Mouse (Mus musculus): ENCODE data around the gene Ier2. TPM values are rescaled to one million over a fixed set of nuclear protein-coding genes. Genes with fewer than 3 reads are reported as not detected.

Gene Ier2
- polyA plus RNA-seq, 1 experiment from 2014 or later: 78.7 TPM

DNA sequence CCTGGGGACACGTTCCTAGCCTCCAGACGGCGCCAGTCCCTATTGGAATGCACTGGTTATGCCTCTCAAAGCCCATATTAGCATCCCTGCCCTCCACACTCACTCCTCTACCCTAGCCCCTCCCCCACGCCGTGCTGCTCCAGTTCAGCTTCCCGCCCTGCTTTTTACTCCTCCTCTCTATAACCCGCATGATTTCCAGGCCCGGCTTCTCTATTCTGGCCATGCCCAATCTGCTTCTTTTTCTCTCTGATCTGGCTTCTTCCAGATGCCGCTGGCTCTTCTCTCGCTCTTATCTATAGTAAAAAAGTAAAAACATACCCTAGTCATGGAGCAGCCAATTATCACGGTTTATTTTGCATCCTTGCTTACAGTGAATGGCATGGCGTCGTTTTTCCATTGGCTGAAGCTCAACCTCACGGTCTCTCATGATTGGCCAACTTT, 15.2 kb downstream of the Ier2 start:
- Histone ChIP-seq H3K4me1 (ENCODE audit: control insufficient read depth, insufficient read depth, low read length) (peaks cover 8% of the 10 kb centered on the region; the same call in 1 of the 2 replicates), H3K27ac (ENCODE audit: low read length) (no peak overlapping the region), H3K36me3 (ENCODE audit: control insufficient read depth, insufficient read depth, low read length) (no peaks in the 10 kb centered on the region), H3K9ac (ENCODE audit: low read depth, low read length) (0 out of 2 replicates have a peak overlapping the region, but pooled peaks have one; percentile 31), H3K4me3 (ENCODE audit: low read length) (no peak overlapping the region; the same call in 1 of the 2 replicates), H3K9me3 (ENCODE audit: control insufficient read depth, low read length) (no peaks in the 10 kb centered on the region), H3K27me3 (replicated peaks; ENCODE audit: control insufficient read depth, insufficient read depth, low read length) (no peaks in the 10 kb centered on the region), H3K4me2 (ENCODE audit: low read depth, low read length) (peak overlapping the region; percentile 33)
- ATAC-seq: peak; percentile 49; the same call in 1 of the 2 replicates
- whole genome bisulfite sequencing: 4% methylated on average over 14 of the region's 14 CpGs

DNA sequence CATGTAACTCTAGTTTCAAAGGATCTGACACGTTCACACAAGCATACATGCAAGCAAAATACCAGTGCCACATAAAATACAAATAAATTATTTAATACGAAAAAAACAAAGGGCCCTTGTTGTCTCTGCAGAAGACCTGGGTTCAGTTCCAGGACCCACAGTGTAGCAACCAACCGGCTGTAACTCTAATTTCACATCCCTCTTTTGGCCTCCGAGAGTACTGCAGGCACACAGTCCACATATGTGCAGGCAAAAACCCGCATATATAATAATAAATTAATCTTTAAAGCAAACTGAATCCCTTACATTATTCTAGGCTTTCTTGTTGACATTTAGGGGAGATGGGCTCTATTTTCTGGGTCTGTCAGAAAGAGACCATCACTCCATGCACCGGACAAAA, 15.9 kb downstream of the Ier2 start:
- no peaks in the 10 kb centered on the region for H3K27me3 ChIP-seq (replicated peaks; ENCODE audit: control insufficient read depth, insufficient read depth, low read length)
- 63% methylated on average over 6 of the region's 6 CpGs for WGBS
- H3K27ac ChIP-seq (ENCODE audit: low read length): no peak overlapping the region

DNA sequence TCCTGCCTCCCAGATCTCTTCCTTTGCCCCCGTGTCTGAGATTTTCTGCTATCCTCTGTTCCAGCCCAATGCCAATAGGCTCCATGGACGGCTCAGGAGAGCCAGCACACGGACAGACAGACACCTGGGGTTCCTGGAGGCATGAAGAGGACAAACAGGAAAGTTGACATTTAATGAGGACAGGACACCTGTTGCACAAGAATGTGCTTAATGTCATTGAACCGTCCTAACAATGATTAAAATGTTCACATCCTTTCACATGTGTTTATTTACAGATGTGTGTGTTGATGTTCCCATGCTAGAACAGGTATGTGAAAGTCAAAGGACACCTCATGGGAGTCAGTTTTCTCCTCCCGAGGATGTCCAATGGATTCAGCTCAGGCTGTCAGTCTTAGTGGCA, 19.6 kb downstream of the Ier2 start:
- Histone ChIP-seq H3K9ac (ENCODE audit: low read depth, low read length) (no peak overlapping the region), H3K36me3 (ENCODE audit: control insufficient read depth, insufficient read depth, low read length) (no peaks in the 10 kb centered on the region), H3K27me3 (replicated peaks; ENCODE audit: control insufficient read depth, insufficient read depth, low read length) (no peaks in the 10 kb centered on the region), H3K9me3 (ENCODE audit: control insufficient read depth, low read length) (no peaks in the 10 kb centered on the region), H3K4me1 (ENCODE audit: control insufficient read depth, insufficient read depth, low read length) (peaks cover 10% of the 10 kb centered on the region; the same call in 1 of the 2 replicates), H3K4me2 (ENCODE audit: low read depth, low read length) (no peak overlapping the region), H3K4me3 (ENCODE audit: low read length) (no peak overlapping the region), H3K27ac (ENCODE audit: low read length) (no peak overlapping the region)
- no peak for ATAC-seq
- 61% methylated on average over 5 of the region's 5 CpGs for WGBS

More for the DNA sequence above, 15.9 kb downstream of the Ier2 start:
- no peak overlapping the region for H3K4me3 ChIP-seq (ENCODE audit: low read length)
- H3K4me2 ChIP-seq (ENCODE audit: low read depth, low read length): no peak overlapping the region
- no peaks in the 10 kb centered on the region for H3K9me3 ChIP-seq (ENCODE audit: control insufficient read depth, low read length)
- no peaks in the 10 kb centered on the region for H3K36me3 ChIP-seq (ENCODE audit: control insufficient read depth, insufficient read depth, low read length)
- ATAC-seq: no peak
- no peak overlapping the region for H3K9ac ChIP-seq (ENCODE audit: low read depth, low read length)
- H3K4me1 ChIP-seq (ENCODE audit: control insufficient read depth, insufficient read depth, low read length): peaks cover 8% of the 10 kb centered on the region; the same call in 1 of the 2 replicates

DNA sequence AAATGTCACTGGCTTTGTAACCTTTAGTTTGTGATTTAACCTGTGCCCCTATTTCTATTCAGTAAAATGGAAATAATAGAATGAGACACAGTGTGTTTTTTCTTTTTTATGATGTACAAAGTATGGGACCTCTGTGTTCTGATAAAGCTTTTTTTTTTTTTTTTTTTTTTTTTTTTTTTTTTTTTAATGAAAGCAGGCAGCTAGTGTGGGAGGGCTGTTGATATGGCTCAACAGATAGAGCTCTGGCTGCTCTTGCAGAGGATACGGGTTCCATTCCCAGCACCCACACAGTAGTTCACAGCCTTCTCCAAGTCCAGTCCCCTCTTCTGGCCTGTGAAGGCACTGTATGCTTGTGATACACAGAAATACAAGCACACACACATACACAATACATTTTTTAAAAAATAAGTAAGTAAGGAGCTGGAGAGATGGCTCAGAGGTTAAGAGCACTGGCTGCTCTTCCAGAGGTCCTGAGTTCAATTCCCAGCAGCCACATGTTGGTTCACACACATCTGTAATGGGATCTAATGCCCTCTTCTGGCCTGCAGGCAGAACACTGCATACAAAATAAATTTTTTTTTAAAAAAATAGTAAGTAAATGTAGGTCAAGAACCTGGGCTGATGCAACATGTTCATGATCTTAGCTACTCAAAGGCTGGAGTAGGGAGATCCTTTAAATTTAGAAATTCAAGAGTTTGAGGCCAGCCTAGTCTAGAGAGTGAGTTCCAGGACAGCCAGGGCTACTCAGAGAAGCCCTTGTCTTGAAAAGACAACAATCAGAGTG, 20.9 kb downstream of the Ier2 start:
- WGBS: 85% methylated on average over 1 of the region's 1 CpGs
- no peaks in the 10 kb centered on the region for H3K9me3 ChIP-seq (ENCODE audit: control insufficient read depth, low read length)
- H3K36me3 ChIP-seq (ENCODE audit: control insufficient read depth, insufficient read depth, low read length): no peaks in the 10 kb centered on the region
- H3K27ac ChIP-seq (ENCODE audit: low read length): no peak overlapping the region
- no peak overlapping the region for H3K4me3 ChIP-seq (ENCODE audit: low read length)
- no peak for ATAC-seq
- H3K9ac ChIP-seq (ENCODE audit: low read depth, low read length): no peak overlapping the region
- H3K27me3 ChIP-seq (replicated peaks; ENCODE audit: control insufficient read depth, insufficient read depth, low read length): no peaks in the 10 kb centered on the region
- peaks cover 4% of the 10 kb centered on the region; the same call in 1 of the 2 replicates for H3K4me1 ChIP-seq (ENCODE audit: control insufficient read depth, insufficient read depth, low read length)
- H3K4me2 ChIP-seq (ENCODE audit: low read depth, low read length): no peak overlapping the region

DNA sequence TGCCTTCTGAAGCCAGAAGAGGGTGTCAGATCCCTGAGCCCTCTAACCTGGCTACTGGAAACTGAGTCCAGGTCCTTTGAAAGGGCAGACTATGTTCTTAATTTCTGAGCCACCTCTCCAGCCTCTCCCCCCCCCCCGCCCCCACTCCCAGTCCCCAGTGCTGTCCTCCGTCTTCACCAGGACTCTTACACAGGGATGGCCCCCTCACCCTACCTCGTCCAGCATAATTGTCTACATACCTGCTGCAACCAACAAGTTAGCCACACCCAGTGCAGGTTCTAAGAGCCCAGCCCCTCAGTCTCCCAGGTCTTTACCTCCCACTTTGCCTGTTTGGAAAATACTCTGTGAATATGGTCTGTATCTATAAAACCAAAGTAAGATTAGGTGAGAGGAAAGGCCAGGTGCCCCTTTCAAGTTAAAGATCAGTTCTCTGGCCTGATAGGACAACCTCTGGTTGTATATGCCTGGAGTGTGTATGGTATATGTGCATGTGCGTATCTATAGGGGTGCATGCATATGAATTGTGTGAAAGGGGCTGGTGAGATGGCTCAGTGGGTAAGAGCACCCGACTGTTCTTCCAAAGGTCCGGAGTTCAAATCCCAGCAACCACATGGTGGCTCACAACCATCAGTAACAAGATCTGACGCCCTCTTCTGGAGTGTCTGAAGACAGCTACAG, 21.9 kb downstream of the Ier2 start:
- Histone ChIP-seq H3K4me1 (ENCODE audit: control insufficient read depth, insufficient read depth, low read length) (peaks cover 11% of the 10 kb centered on the region), H3K4me3 (ENCODE audit: low read length) (no peak overlapping the region), H3K9me3 (ENCODE audit: control insufficient read depth, low read length) (no peaks in the 10 kb centered on the region), H3K27ac (ENCODE audit: low read length) (no peak overlapping the region), H3K4me2 (ENCODE audit: low read depth, low read length) (no peak overlapping the region), H3K36me3 (ENCODE audit: control insufficient read depth, insufficient read depth, low read length) (no peaks in the 10 kb centered on the region), H3K9ac (ENCODE audit: low read depth, low read length) (peak overlapping the region; percentile 61; the same call in 1 of the 2 replicates), H3K27me3 (replicated peaks; ENCODE audit: control insufficient read depth, insufficient read depth, low read length) (no peaks in the 10 kb centered on the region)
- WGBS: 65% methylated on average over 7 of the region's 7 CpGs
- ATAC-seq: no peak

DNA sequence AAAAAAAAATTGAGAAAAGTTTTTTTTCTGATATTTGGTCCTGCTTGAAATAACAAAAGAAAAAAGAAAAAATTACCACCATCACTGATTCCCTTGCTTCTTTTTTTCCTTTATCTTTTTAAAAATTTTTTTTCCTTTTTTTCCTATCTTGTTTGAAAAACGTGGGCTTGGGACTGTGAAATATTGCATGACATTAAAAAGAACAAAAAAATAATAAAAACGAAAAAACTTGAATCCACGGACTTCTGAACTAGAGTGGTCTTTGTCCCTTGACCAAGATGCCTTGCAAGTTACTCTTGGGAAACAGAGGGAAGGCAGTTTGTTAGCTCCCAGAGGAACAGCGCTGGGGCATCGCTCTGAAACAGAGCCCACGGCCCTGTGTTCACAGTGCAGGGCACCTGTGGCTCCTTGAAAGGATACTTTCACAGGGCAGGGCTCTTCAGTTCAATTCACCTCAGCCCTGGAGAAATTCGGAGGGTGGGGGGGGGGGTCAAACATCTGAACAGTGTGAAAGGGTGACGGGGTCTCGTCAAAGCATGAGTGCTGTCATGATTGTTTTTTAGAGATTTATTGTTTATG, 22.6 kb downstream of the Ier2 start:
- peak overlapping the region; percentile 53 for H3K4me2 ChIP-seq (ENCODE audit: low read depth, low read length)
- H3K27me3 ChIP-seq (replicated peaks; ENCODE audit: control insufficient read depth, insufficient read depth, low read length): no peaks in the 10 kb centered on the region
- H3K4me3 ChIP-seq (ENCODE audit: low read length): peak overlapping the region; percentile 47
- no peak overlapping the region for H3K27ac ChIP-seq (ENCODE audit: low read length)
- H3K4me1 ChIP-seq (ENCODE audit: control insufficient read depth, insufficient read depth, low read length): peaks cover 18% of the 10 kb centered on the region
- peak overlapping the region; percentile 61 for H3K9ac ChIP-seq (ENCODE audit: low read depth, low read length)
- H3K36me3 ChIP-seq (ENCODE audit: control insufficient read depth, insufficient read depth, low read length): no peaks in the 10 kb centered on the region
- no peaks in the 10 kb centered on the region for H3K9me3 ChIP-seq (ENCODE audit: control insufficient read depth, low read length)
- no peak for ATAC-seq
- 36% methylated on average over 9 of the region's 9 CpGs for WGBS

DNA sequence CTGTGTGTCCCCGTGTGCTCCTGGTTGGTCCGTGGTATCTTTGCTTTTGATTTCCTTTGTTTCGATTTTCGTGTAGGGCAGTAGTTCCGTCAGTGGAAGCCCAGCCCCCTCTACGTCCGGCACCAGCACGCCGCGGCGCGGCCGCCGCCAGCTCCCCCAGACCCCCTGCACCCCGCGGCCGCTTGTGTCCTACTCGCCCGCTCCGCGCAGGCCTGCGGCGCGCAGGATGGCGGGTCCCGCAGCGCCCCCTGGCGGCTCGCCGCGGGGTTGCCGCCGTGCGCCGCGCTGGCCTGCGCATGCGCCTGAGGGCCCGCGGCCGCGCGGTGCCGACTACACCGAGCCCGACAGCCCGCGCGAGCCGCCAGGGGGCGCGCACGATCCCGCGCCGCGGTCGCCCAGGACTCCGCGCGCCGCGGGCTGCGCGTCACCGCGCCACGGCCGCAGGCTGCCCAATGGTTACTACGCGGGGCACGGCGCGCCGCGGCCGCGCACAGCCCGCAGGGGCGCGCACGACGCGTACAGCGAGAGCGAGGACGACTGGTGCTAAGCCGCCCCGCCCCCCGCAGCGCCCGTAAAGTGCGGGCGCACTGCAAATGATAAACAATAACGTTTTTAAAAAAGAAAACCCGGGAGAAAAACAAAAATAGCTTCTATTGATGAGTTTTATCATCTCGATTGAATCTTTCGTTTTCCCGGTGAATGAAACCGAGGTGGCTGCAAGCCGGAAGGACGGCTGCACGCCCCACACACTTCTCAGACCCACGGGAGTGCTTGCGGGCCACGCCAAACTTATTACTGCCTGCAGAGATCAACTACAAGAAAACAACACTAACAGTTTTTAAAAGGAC, 23.3 kb downstream of the Ier2 start:
- WGBS: under 1% methylated on average over 91 of the region's 106 CpGs
- H3K36me3 ChIP-seq (ENCODE audit: control insufficient read depth, insufficient read depth, low read length): no peaks in the 10 kb centered on the region
- peak overlapping the region; percentile 79 for H3K27ac ChIP-seq (ENCODE audit: low read length)
- peak overlapping the region; percentile 57 for H3K4me3 ChIP-seq (ENCODE audit: low read length)
- H3K9me3 ChIP-seq (ENCODE audit: control insufficient read depth, low read length): no peaks in the 10 kb centered on the region
- peak overlapping the region; percentile 79 for H3K9ac ChIP-seq (ENCODE audit: low read depth, low read length)
- H3K27me3 ChIP-seq (replicated peaks; ENCODE audit: control insufficient read depth, insufficient read depth, low read length): no peaks in the 10 kb centered on the region
- ATAC-seq: peak; percentile 94
- H3K4me2 ChIP-seq (ENCODE audit: low read depth, low read length): peak overlapping the region; percentile 92
- peaks cover 21% of the 10 kb centered on the region for H3K4me1 ChIP-seq (ENCODE audit: control insufficient read depth, insufficient read depth, low read length)

DNA sequence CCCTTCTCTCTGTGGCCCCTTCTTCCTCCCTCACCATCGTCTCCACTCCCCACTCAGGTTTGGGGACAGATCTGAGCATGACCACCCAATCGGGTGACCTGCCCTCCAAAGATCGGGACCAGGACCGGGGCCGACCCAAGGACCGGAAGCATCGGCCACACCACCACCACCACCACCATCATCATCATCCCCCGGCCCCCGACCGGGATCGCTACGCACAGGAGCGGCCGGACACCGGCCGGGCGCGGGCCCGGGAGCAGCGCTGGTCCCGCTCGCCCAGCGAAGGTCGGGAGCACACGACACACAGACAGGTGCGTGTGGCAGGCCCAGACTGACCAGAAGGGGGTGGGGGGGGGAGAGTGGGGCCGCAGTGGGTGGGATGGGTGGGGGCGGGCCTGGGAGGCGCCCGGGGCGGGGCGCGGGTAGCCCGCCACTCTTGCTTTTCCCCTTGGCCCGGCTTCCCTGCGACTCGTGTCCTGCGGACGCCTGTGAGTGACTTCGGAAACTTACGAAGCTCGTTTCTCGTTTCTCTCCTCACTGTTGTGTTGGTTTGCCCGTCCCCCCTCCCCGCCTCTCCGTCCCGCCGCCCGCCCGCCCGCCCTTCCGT, 24.0 kb downstream of the Ier2 start:
- Histone ChIP-seq H3K9ac (ENCODE audit: low read depth, low read length) (peak overlapping the region; percentile 79), H3K27ac (ENCODE audit: low read length) (peak overlapping the region; percentile 79), H3K36me3 (ENCODE audit: control insufficient read depth, insufficient read depth, low read length) (no peaks in the 10 kb centered on the region), H3K4me3 (ENCODE audit: low read length) (peak overlapping the region; percentile 57), H3K9me3 (ENCODE audit: control insufficient read depth, low read length) (no peaks in the 10 kb centered on the region), H3K4me1 (ENCODE audit: control insufficient read depth, insufficient read depth, low read length) (peaks cover 21% of the 10 kb centered on the region), H3K4me2 (ENCODE audit: low read depth, low read length) (peak overlapping the region; percentile 92), H3K27me3 (replicated peaks; ENCODE audit: control insufficient read depth, insufficient read depth, low read length) (no peaks in the 10 kb centered on the region)
- 0% methylated on average over 43 of the region's 52 CpGs for WGBS
- peak; percentile 32 for ATAC-seq

Measured in intestine, embryonic 16.5 days (tissue).